Mouse (Mus musculus): ENCODE results near the gene Mdh1b.

Mdh1b gene

GRCm38 (mm10) chr1:63730240-63730771, at the start of gene Mdh1b, which contains the start of gene Fastkd2:
Gene Mdh1b (minus strand): TSS chr1:63730318.
Gene Fastkd2 (plus strand): TSS chr1:63730614.
- DNase-seq (ENCODE audit: extremely low read depth, low read depth): no peak

DNA sequence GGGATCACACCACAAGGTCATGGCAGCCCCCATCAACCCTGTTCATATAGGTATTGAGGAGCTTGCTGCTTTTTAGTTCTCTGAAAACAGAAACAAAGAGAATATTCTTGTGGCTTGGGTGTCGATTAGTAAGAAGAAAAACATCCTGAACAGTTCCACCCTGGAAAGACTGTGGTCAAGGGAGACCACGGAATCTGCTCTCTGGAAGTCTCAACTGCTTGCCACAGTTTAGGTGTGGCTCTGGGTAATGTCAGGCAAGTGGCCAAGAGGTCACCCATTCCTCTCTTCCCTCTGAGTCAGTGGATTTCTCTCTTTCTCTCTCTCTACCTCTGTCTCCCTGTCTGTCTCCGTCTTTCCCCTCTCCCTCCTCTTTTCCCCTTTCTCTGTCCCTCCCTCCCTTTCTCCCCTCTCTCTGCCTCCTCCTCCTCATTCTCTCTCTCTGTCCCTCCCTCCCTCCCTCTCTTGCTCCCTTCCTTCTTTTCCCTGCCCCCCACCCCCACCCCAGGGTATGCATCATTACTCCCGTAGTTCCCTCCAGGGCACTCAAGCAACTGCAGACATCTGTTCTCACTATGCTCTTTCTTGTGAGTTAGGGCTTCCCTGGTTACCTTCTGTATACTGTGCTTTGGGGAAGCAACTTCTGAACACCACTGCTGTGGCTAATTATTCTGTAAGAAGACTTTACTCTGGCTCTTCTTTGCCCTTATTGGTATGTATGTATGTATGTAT, 46.9 kb upstream of the Mdh1b start:
- DNase-seq (ENCODE audit: extremely low read depth, low read depth): no peak

- DNase-seq (ENCODE audit: extremely low read depth, low read depth): no peak
Observed at GRCm38 (mm10) chr1:63776396-63776795, 46.3 kb upstream of the Mdh1b start.

- DNase-seq (ENCODE audit: extremely low read depth, low read depth): no peak
Observed at GRCm38 (mm10) chr1:63770309-63770708, 40.2 kb upstream of the Mdh1b start.

- no peak for DNase-seq (ENCODE audit: extremely low read depth, low read depth)
Observed at GRCm38 (mm10) chr1:63769167-63769566, 39.0 kb upstream of the Mdh1b start, which contains the start of gene 4933402D24Rik. Gene 4933402D24Rik (minus strand): TSS chr1:63769267.

DNA sequence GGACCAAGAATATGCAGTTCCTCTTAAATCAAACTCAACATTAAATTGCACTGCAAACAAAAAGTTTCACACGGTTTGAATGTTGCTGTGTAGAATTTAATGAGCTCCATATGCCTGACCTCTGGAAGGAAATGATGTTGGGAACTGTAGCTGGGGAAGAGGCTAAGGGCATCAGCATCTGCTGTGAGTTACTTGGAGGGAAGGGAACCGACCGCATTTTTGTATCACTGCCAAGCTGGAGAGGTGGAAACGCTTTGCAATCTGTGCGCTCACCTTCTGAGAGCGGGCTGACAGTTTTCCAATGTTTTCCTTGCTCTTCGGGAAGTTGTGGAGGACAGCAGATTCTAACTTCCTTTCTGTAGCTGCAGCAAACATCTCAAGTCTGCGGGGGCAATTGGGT, 38.0 kb upstream of the Mdh1b start:
- no peak for DNase-seq (ENCODE audit: extremely low read depth, low read depth)

GRCm38 (mm10) chr1:63764395-63764794, 34.3 kb upstream of the Mdh1b start:
- DNase-seq (ENCODE audit: extremely low read depth, low read depth): no peak

GRCm38 (mm10) chr1:63763881-63764386, 33.8 kb upstream of the Mdh1b start:
- DNase-seq (ENCODE audit: extremely low read depth, low read depth): no peak

DNA sequence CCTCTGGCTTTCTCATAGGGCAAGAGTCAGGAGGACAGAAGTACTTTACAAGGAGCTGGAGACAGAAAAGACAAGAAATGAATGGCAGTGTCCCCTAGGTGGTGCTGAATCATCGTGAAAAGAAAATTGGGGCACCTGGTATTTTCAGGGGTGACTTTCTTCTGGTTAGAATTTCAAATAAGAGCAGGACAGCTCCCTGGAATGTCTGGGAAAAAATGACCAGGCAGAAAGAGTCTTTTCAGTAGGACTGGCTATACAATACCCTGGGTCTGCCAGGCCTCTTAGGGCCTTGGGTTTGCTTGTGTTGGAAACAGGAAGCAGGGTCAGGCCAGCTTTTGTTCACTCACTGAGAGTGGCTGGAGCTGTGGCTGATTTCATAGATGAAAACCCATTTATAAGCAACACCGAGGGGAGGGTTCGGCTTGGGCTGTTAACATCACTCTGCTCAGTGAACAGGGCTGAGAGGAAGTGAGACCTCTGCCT, 33.1 kb upstream of the Mdh1b start:
- no peak for DNase-seq (ENCODE audit: extremely low read depth, low read depth)

DNA sequence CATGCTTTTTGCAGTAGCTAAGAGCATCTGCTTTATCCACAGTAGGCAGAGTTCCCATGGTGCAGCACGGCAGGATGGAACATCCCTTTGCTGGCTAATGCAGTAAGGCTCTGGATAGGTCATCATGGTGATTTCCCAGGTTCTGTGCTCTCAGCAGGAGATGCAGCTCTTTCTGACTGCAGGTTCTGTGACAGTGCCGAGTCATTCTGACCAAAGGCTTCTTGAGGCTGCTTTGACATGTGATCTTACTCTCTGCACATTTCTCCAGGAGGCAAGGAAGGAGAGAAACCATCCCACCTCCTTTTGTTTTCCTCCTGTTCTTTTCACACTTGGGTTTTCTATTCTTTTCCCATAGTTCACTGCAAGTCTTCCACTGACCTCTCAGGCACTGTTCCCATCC, 25.9 kb upstream of the Mdh1b start:
- no peak for DNase-seq (ENCODE audit: extremely low read depth, low read depth)

GRCm38 (mm10) chr1:63729796-63730195, 322 bp downstream of the Mdh1b start:
- no peak for DNase-seq (ENCODE audit: extremely low read depth, low read depth)

DNA sequence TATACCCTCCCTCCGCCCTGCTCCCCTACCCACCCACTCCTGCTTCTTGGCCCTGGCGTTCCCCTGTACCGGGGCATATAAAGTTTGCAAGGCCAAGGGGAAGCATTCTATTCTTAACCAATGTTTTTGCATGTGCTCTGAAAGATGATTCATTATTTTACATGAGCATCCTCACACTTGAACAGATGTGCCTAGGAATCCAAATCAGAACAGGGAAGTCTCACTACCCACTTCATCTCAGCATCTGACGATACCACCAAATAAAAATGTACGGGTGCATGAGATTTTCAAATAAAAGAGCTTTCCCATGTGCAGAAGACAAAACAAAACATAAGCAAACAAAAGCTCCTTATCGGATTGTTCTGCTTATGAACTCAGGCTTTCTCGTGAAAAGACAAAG, 10.0 kb downstream of the Mdh1b start:
- no peak for DNase-seq (ENCODE audit: extremely low read depth, low read depth)

DNA sequence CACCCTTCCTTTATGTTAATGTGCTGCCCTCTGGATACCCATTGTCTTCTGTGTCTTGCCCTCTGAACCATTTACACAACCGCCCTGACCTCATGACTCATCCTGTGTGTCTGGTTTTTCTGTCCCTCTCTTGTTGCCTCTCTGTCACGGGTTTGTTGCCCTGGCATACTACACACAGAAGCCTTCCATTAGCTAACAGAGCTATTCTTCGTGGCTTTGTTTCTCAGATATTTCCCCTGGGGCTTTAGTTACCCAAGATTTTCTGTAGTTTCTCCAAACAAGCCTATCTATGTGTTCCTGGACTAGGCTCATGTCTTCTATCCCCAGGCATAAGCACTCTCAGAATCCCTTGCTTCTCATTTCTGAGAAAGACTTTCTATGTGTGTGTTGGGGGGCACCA, 21.2 kb downstream of the Mdh1b start:
- no peak for DNase-seq (ENCODE audit: extremely low read depth, low read depth)

DNA sequence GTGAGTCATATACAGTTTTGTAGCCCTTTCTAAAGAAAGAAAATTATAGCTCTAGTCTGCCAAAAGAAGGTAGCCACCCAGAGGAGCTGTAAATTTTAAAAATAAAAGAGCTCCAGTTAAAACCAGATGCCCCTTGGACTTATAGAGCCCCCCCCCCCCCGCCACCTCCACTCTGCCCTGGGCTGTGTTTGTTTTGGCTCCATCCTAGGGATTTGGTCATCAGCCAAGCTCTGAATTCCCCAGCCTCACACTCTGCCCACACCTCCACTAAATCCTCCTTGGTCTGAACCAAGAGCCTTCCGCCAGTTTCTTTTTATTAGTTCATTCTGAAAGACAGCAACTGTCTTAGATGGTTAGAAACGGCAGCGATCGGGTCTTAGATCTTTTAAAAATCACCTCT, 24.4 kb downstream of the Mdh1b start:
- DNase-seq (ENCODE audit: extremely low read depth, low read depth): no peak

GRCm38 (mm10) chr1:63696861-63697260, 33.3 kb downstream of the Mdh1b start:
- DNase-seq (ENCODE audit: extremely low read depth, low read depth): no peak

- DNase-seq (ENCODE audit: extremely low read depth, low read depth): no peak
Observed at GRCm38 (mm10) chr1:63686827-63687226, 43.3 kb downstream of the Mdh1b start, which contains the start of gene Dytn. Gene Dytn (minus strand): TSS chr1:63686927.

DNA sequence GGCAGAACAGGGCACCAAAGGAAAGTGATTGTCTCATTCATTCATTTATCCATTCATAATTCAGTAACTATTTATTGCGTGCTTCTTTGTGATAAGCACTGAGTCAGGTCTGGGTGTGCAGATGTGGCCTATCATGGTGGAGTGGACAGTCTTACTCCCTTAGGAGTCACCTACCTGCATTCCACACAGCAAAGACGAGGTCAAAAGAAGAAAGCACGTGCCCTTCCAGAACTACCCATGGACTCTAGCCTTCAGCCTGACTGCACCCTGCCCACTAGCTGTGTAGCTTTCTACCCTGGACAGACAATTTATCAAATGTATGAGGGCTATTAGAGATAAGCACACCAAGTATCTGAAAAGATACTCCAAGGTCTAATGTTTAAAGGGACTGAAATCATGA, 54.1 kb downstream of the Mdh1b start:
- DNase-seq (ENCODE audit: extremely low read depth, low read depth): no peak

DNA sequence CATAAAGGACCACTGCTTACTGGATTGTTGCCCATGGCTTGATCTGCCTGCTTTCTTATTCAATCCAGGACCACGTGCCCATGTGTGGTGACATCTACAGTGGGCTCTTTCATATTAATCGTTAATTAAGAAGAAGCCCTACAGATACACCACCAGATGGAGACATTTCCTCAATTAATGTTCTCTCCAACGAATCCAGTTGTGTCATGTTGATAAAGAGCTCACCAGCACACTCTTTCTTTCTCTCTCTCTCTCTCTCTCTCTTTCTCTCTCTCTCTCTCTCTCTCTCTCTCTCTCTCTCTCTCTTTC, 61.3 kb downstream of the Mdh1b start:
- DNase-seq (ENCODE audit: extremely low read depth, low read depth): peak; percentile 58

DNA sequence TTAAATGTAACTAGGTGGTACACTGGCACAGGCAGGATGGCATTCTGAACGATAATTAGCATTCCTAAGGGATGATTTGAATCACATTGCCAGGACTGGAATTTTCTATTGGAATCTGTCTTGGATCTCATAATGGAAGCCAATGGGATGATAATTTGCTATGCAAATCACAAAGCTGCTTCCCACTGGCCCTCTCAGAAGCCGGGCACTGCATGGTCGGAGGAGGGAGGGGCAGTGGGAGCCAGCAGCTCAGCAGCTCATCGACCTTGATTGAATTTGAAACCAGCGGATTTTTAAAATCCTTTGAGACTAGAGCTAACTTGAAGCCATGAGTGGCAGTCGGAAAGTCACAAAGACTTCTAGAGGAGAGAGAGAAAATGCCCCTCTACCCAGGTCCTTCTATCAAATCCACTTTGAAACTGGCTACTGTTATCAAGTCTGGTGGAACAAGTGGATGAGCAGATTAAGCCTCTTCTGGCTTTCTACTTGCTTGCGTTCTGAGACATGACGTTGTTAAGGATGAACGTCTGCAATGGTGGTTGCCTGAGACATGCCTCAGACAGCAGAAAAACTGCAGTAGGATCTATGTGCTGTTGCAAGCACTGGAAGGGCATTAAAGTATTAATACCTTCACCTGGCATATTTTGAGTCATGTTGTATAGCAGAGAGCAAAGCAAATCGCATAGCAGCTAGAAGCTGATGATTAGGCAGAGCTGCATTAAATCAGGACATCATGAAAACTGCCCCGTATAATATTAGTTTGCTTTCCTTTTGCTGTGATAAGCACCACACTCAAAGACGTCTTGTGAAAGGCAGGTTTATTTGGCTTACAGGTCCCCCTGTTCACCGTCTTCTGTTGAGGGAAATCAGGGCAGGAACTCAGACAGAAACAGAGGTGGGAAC, 61.9 kb downstream of the Mdh1b start:
- no peak for DNase-seq (ENCODE audit: extremely low read depth, low read depth)

GRCm38 (mm10) chr1:63667201-63667948, 62.7 kb downstream of the Mdh1b start:
- DNase-seq (ENCODE audit: extremely low read depth, low read depth): no peak

GRCm38 (mm10) chr1:63666089-63666488, 64.0 kb downstream of the Mdh1b start:
- no peak for DNase-seq (ENCODE audit: extremely low read depth, low read depth)
